12 mouse cellular contexts compared by ENCODE assay signal in the genomic region with DNA sequence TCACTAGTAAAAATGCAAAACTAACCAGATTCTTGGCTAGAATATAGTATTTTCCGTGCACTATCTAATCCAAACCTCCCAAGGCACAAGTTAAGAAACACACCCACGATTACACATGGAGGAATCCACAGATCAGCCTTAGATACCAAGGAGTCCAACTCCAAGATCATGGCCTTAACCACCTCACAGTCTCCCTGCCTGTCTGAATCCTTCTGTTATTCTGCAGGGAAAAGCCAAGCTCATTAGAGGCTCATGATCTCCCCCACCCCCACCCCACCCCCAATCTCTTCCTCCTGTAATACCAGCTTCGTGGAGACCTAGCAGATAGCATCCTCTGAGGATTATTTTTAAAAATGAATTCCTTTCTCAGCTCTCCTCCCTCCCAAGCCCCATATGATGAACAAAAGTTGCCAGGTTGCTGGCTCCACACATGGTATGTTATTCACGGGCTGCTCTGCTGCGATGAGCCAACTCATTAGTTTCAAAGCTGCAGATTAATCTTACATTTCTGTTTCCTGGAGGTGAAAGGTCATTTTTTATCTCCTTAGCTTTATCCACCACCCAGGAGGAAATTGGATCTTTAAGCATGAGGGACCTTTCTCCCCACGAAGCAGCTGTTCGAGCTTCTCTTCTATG. TPM values are rescaled to one million over a fixed set of nuclear protein-coding genes. Genes with fewer than 3 reads are reported as not detected.
DNase-seq lines count a peak whose midpoint lies in the region; ATAC-seq lines count a peak whose summit lies in the region.
"Had no signal": no experiment of that assay in that cellular context is flagged by ENCODE, and none has a peak within 500 bp of the region (broad histone marks: within the 10 kb centered on the region; RNA-seq: fewer than 3 reads in every experiment).

No protein-coding gene starts in this region.

- H3K9ac ChIP-seq in forebrain, embryonic 14.5 days (ENCODE audit: low read length) = no peak overlapping the region
- no peak overlapping the region for H3K9ac ChIP-seq in forebrain, embryonic 12.5 days
- no peak overlapping the region for H3K9ac ChIP-seq in hindbrain, embryonic 14.5 days
- H3K9ac ChIP-seq: heart, embryonic 15.5 days; liver, embryonic 12.5 days had no signal

- H3K27me3 ChIP-seq in forebrain, embryonic 14.5 days (replicated peaks; ENCODE audit: control insufficient read depth, insufficient read depth, low read length) = no peaks in the 10 kb centered on the region
- H3K27me3 ChIP-seq in forebrain, embryonic 12.5 days = no peaks in the 10 kb centered on the region
- H3K27me3 ChIP-seq in hindbrain, embryonic 14.5 days (ENCODE audit: control insufficient read depth, insufficient read depth, low read length) = no peaks in the 10 kb centered on the region
- H3K27me3 ChIP-seq: heart, embryonic 15.5 days; liver, embryonic 12.5 days had no signal

- H3K9me3 ChIP-seq in forebrain, embryonic 14.5 days (replicated peaks; ENCODE audit: control insufficient read depth, low read length) = no peaks in the 10 kb centered on the region
- H3K9me3 ChIP-seq in forebrain, embryonic 12.5 days = no peaks in the 10 kb centered on the region
- no peaks in the 10 kb centered on the region for H3K9me3 ChIP-seq in hindbrain, embryonic 14.5 days (ENCODE audit: control insufficient read depth, low read length)
- H3K9me3 ChIP-seq: heart, embryonic 15.5 days; liver, embryonic 12.5 days had no signal

- 0 out of 2 replicates have a peak, but pooled peaks have one; percentile 32 for ATAC-seq in forebrain, embryonic 14.5 days
- ATAC-seq in forebrain, embryonic 12.5 days (ENCODE audit: low FRiP score) = no peak
- no peak for ATAC-seq in hindbrain, embryonic 14.5 days (ENCODE audit: low FRiP score)
- ATAC-seq: activated CD4-positive, CD25-positive, alpha-beta regulatory T cell, adult 4 months; liver, embryonic 12.5 days had no signal

- H3K36me3 ChIP-seq in forebrain, embryonic 14.5 days (ENCODE audit: control insufficient read depth, insufficient read depth, low read length) = no peaks in the 10 kb centered on the region
- H3K36me3 ChIP-seq in forebrain, embryonic 12.5 days (replicated peaks) = no peaks in the 10 kb centered on the region
- no peaks in the 10 kb centered on the region for H3K36me3 ChIP-seq in hindbrain, embryonic 14.5 days (replicated peaks; ENCODE audit: control insufficient read depth, insufficient read depth)
- H3K36me3 ChIP-seq: G1E; heart, embryonic 15.5 days; liver, embryonic 12.5 days had no signal

- no peak overlapping the region for H3K27ac ChIP-seq in forebrain, embryonic 14.5 days (ENCODE audit: low read depth, low read length)
- H3K27ac ChIP-seq in forebrain, embryonic 12.5 days = no peak overlapping the region
- H3K27ac ChIP-seq in hindbrain, embryonic 14.5 days = 0 out of 2 replicates have a peak overlapping the region, but pooled peaks have one; percentile 49
- H3K27ac ChIP-seq: heart, embryonic 15.5 days; liver, embryonic 12.5 days had no signal

- WGBS in forebrain, embryonic 14.5 days = 12% methylated on average over 7 of the region's 7 CpGs
- WGBS in forebrain, embryonic 12.5 days = 16% methylated on average over 7 of the region's 7 CpGs
- WGBS in hindbrain, embryonic 14.5 days = 18% methylated on average over 7 of the region's 7 CpGs

- peaks cover 6% of the 10 kb centered on the region; the same call in 1 of the 2 replicates for H3K4me1 ChIP-seq in forebrain, embryonic 14.5 days (ENCODE audit: control insufficient read depth, insufficient read depth, low read length)
- peaks cover 13% of the 10 kb centered on the region for H3K4me1 ChIP-seq in forebrain, embryonic 12.5 days
- peaks cover 31% of the 10 kb centered on the region for H3K4me1 ChIP-seq in hindbrain, embryonic 14.5 days (replicated peaks; ENCODE audit: control insufficient read depth, insufficient read depth, low read length)
- H3K4me1 ChIP-seq: heart, embryonic 15.5 days; liver, embryonic 12.5 days had no signal

- peak; percentile 55 for DNase-seq in forebrain, embryonic 14.5 days (ENCODE audit: low spot score)
- peak; percentile 19 to 52 for DNase-seq in layer of hippocampus, postnatal 14 days (ENCODE audit: low spot score in 2 of 2)
- no peak for DNase-seq in layer of hippocampus, adult 11-12 months (ENCODE audit: low spot score)
- peak; percentile 51 for DNase-seq in brain, adult 2 months (ENCODE audit: low read depth, low spot score)
- DNase-seq in hindbrain, embryonic 14.5 days (ENCODE audit: low spot score) = peak; percentile 42
- no peak for DNase-seq in spleen, postnatal 36 days (ENCODE audit: low spot score in 2 of 2)
- DNase-seq in MN1 (ENCODE audit: low spot score) = no peak

- H3K4me2 ChIP-seq in forebrain, embryonic 14.5 days (ENCODE audit: low read length) = no peak overlapping the region
- no peak overlapping the region for H3K4me2 ChIP-seq in forebrain, embryonic 12.5 days
- no peak overlapping the region for H3K4me2 ChIP-seq in hindbrain, embryonic 14.5 days (replicated peaks)
- H3K4me2 ChIP-seq: liver, embryonic 12.5 days had no signal

- H3K4me3 ChIP-seq in forebrain, embryonic 14.5 days (ENCODE audit: low read depth, low read length) = no peak overlapping the region
- no peak overlapping the region for H3K4me3 ChIP-seq in forebrain, embryonic 12.5 days (replicated peaks)
- H3K4me3 ChIP-seq in hindbrain, embryonic 14.5 days (replicated peaks; ENCODE audit: low read length) = no peak overlapping the region
- H3K4me3 ChIP-seq: heart, embryonic 15.5 days; liver, embryonic 12.5 days had no signal

RNA-seq across cellular contexts. Expression of gene Prickle2, which starts 21.5 kb away (rescaled TPM):
- 5.5 and 7.8 TPM in 2 replicates for polyA plus RNA-seq in forebrain, embryonic 14.5 days (2014; fragmentation: Nextera tagmentation; extraction: Ambion mirVana)
- polyA plus RNA-seq in forebrain, embryonic 12.5 days (2016; fragmentation: Nextera tagmentation; extraction: Ambion mirVana) = 6.4 and 6.5 TPM in 2 replicates
- total RNA-seq in layer of hippocampus, postnatal 14 days (2021) = 100 to 1,000 TPM; 184 to 192 TPM
- polyA plus RNA-seq in hindbrain, embryonic 14.5 days (2014; fragmentation: Nextera tagmentation; extraction: Ambion mirVana) = 18.6 and 20.2 TPM in 2 replicates
- polyA plus RNA-seq: G1E had no signal

Comparison
In these comparisons a context has a peak if more than half of its experiments do, and no peak if none do; other contexts are left out.
1. DNase-seq: peak in forebrain, embryonic 14.5 days (single experiment), layer of hippocampus, postnatal 14 days (2 of 2), brain, adult 2 months (single experiment) and hindbrain, embryonic 14.5 days (single experiment); none in layer of hippocampus, adult 11-12 months (single experiment), spleen, postnatal 36 days (0 of 2) and MN1 (single experiment).